Mouse (Mus musculus): ENCODE data around the gene Ube2dnl2.

Gene Ube2dnl2

GRCm38 (mm10) chrX:114907282-114907681 is at the start of gene Ube2dnl2:
Gene Ube2dnl2 (plus strand): TSS chrX:114907582.
- no peak for DNase-seq (ENCODE audit: low read depth)

DNA sequence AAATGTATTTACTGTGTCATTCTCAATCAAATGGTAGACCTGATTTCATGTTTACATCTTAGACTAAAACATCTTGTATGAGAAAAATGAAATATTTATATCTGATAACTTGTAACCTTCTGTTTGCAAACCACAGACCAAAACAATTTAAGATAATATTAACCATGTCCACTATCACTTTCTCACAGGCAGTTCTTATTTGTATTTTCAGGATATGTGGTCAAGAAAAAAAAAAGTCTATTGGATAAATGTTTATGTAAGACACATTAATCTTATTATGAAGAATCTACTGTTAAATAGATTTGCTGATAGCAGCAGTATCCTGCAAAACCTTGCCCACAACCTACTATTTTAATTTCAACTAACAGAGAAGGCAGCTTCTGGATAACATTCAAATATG is 11.9 kb upstream of the Ube2dnl2 start:
- no peak for DNase-seq (ENCODE audit: low read depth)

DNA sequence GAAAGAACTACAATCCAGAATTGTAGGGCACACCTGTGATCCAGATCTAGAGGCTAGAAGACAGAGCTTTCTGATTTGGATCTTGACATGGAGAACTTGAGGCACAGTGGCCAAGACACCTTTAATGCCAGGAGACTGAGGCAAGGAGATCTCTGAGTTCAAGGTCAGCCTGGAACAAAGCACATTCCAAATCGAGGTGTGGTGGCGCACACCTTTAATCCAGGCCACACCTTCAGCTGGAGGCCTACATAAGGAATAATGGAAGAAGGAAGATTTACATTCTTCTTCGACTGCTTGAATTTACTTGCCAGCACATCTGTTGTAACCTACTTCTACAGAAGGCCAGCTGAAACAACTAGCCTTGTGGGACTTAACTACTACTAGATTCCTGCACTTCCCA is 9.9 kb upstream of the Ube2dnl2 start:
- DNase-seq (ENCODE audit: low read depth), result no peak

DNA sequence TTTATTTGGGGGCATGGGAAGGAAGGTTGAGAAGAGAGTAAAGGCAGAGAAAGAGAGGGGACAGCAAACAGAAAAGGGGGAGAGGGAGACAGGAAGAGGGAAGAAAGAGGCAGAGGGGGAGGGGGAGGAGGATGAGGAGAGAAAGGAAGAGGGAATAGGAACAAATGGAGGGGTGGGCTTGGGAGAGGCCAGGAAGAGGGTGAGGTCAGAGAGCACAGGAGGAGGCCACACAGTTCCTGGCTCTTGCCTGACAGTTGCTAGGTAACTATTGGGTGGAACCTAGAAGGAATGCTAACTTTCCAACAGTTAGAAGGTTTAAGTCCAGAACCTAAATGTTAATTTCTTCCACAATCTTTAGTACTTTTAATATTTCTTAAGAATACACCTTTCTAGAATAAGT is 4.0 kb upstream of the Ube2dnl2 start:
- no peak for DNase-seq (ENCODE audit: low read depth)

GRCm38 (mm10) chrX:114904712-114905111 is 2.7 kb upstream of the Ube2dnl2 start, which contains the start of gene Ube2dnl1:
Gene Ube2dnl1 (plus strand): TSS chrX:114905012.
- no peak for DNase-seq (ENCODE audit: low read depth)

DNA sequence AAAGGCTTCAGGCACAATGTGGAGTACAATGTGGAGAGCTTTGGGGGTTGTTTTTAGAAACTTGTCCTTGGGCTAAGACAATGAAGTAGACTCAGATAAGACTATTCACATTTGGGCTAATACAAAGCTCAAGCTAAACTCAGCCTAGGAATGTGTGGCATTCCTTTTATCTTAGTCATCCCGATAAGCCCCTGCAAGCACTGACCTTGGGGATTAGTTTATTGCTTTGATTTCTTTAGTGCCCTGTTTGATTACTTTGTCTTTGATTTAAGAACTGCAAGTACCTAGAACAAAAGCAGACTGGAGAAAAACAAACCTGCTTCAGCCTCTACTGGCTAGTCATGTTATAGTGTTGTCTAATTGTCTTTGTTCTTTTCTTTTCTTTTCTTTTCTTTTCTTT is 47.7 kb downstream of the Ube2dnl2 start:
- no peak for DNase-seq (ENCODE audit: low read depth)

Data from induced T-regulatory cell, adult 2 months (primary cell).